Mouse (Mus musculus) stomach, postnatal 0 days (tissue): ENCODE results near the gene Adamtsl4.

ENCODE experiments used
- CTCF ChIP-seq: IDR thresholded peaks from 2 replicates; pipeline ENCODE4 v1.5.1; 2016; ENCODE audit warnings: antibody characterized with exemption, low read depth, mild to moderate bottlenecking, moderate library complexity
- EP300 ChIP-seq: optimal IDR thresholded peaks from 2 replicates; pipeline ENCODE3; 2016; ENCODE audit warnings: antibody characterized with exemption

- TF ChIP-seq CTCF (no peak), EP300 (peak; percentile 57)
These were observed 37.3 kb downstream of the Adamtsl4 start for GRCm38 (mm10) chr3:95650276-95651032.
